Mouse (Mus musculus) testis, adult 2 months (tissue): ENCODE results near the gene Fat3.

ENCODE experiments used
- CTCF ChIP-seq: fragments of 200-500 bp; IDR thresholded peaks from 2 replicates; pipeline ENCODE4 v1.5.1; 2012; ENCODE audit warnings: low read depth, mild to moderate bottlenecking, inconsistent platforms, low read length, moderate library complexity; ENCODE audit not compliant: control insufficient read depth, insufficient read depth, insufficient replicate concordance
- POLR2A ChIP-seq: fragments of 200-500 bp; IDR thresholded peaks from 2 replicates; pipeline ENCODE4 v1.6.1; 2012; ENCODE audit warnings: low read depth, mild to moderate bottlenecking, inconsistent platforms, low read length, moderate library complexity; ENCODE audit not compliant: control insufficient read depth

DNA sequence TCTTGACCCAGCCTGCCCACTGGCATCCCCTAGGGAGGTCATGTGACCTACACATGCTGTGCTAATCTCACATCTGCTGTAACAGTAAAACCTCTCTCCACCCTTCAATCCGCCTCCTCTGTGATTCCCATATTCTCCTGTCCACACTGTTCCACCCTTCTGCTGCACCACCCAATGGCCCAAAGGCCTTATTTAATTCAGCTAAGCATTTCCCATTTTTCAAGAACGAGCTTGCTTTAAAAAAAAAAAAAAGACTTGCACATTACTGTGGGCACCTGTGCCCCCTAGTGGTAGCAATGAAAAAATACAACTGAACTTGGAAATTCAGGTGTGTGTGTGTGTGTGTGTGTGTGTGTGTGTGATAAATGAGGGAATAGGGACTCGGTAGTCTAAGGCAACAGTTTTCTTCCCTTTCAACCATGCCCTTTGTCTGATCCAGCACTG, 620.9 kb downstream of the Fat3 start:
- no peak for TF ChIP-seq POLR2A
- no peak for TF ChIP-seq CTCF
